Mouse (Mus musculus) right cerebral cortex, adult 2 months (tissue): ENCODE measurements around the gene Ccser2.
"Not testable (repeated sequence)": the region's sequence is repeated elsewhere in the genome, so short reads cannot be mapped to it uniquely, and the experiment has no call there.

Experiments used
- DNase-seq, 2 experiments: peaks; one replicate each; pipeline ENCODE4 v3.0.0; 2021 to 2022; ENCODE audit warnings: low spot score in 2 of 2

Ccser2 gene

DNA sequence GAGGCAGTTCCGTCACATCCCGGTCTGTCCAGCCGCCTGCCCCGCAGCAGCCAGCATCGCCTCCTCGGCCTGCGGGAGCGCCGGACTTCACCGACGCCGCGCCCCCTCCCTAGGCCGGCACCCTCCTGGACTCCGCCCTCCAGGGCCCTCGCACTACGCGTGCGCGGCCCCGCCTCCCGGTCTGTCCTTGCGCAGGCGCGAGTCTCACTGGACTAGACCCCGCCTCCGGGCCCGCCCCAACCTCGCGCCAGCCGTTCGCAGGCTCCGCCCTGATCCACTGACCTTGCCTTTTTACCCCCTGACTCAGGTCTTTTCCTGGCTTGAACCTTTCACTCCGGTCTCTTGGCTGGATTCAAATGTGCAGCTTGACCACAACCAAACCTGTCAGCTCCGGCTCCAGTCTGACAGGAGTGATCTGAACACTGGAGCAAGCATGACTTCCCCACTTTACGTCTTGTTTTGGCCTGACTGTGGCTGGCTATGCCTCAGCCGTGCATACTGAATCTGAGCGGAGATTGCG lies at the start of gene Ccser2:
Gene Ccser2, minus strand, starts transcription at position 150 of the 520 bp plus-strand sequence.
- peak; percentile 96 to 97 for DNase-seq

DNA sequence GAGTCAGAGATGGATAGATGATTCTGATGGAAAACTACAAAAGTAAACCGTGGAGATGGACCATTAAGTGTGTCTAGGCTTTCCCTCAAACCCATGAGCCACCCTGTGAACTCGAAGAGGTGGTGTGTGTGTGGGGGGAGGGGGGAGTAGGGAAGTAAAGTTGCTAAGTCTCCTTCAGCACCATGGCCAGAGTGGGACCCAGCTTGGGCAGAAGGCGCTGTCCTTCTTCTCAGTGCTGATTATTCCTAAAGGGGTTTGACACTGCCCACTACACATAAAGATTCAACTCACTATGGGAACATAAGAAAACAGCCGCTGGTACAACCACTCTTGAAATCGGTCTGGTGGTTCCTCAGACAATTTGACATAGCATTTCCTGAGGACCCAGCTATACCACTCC lies 47.3 kb upstream of the Ccser2 start:
- no peak for DNase-seq

DNA sequence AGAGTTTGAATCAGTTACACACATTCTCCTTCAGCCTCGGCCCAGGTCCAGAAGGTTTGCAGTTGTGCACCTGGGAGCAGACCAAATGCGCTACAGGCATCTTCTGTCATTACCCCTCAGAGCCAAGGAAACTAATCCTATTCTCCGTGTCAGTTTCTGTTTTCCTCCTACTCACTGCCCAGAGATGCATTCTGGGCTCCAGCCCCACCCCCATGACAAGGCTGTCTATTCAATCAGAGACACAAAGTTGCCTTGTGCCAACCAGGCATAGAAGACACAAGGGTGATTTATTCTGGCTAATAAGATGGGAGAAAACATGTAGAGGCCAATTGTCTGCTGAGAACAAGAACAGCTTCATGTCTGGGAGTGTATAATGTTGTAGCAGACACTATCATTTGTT lies 45.1 kb upstream of the Ccser2 start:
- DNase-seq, result peak in 1 of 2 experiments; percentile 10

DNA sequence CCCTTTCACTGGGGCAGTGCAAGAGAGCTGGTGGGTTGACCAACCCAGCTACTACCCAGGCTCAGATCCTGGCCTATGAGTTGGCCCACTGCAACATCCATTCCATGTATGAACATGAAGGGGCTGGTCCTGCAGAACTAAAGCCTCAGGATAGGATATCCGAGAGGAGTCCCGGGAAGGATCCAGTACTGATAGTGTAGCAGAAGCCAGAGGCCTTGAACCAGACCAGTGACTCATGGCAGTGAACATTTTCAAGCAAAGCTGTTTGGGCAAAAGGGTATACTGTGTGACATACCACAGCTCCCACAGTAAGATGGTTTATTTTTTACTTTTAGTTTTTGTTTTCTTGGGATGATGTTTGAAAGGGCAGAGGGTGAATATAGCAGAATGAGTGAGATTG lies 41.1 kb upstream of the Ccser2 start:
- no peak for DNase-seq

DNA sequence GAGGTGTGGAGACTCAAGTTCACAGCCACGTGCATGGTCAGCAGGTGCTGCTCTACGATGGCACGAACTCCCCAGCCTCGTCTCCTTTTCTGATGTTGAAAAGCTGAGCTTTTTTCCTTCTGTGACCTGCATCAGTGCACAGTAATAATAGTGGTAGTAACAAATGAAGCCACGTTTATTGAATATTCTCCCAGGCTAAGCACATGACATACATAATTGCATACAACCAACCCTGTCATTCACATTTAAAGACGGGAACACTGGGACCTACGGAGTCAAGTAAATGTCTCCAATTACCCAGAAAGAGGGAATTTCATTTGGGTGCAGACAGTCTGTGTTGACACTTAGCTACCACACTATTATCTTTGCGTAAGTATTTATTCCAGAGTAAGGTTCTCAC lies 37.9 kb upstream of the Ccser2 start:
- DNase-seq, result no peak

DNA sequence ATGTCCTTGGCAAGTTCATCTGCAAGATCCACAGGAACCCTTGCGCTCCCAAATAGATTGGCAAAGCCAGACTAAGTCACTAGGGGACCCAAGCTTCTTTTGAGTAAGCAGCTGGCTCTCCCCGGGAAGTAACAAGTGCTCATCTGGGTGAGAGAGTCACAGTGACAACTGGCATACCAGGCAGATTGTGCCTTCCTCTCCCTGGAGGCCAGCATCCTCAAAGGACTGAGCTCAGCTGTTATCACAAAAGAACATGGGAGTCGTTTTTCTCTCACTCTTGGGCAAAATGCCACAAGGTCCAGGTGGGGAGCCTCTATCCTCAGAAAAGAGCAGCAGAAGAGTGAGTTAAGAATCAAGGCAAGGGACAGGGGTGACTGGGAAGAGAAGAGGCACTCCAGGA lies 37.3 kb upstream of the Ccser2 start:
- no peak for DNase-seq

DNA sequence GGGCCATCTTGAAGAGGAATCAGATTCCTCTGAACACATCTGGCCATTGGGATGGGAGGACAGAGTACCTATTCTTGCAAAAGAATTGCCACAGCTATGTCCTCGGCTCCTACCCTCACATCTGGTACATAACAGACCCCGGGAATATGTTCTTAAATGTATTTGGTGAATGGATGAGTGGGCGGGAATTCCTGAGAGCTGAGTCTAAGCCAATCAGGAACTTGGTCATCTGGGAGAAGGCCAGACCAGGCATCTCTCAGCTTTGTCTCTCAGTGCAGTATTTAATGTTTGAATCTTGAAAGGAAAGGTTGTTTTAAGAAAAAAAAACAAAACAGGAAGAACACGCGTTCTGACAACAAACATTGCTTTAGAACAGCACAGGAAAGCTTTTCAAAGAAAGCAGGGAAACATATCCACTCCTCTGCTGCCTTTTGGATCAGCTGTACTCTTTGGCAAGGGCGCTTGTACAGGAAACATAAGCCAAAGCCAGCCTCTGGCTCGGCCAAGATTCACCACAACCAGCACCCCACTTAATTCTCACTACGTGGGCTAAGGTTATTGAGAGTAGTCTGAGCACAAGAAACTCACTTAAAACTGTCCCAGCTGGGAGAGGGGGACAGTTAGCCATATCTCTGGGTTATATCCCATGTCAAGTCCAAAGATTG lies 35.0 kb upstream of the Ccser2 start:
- no peak for DNase-seq

DNA sequence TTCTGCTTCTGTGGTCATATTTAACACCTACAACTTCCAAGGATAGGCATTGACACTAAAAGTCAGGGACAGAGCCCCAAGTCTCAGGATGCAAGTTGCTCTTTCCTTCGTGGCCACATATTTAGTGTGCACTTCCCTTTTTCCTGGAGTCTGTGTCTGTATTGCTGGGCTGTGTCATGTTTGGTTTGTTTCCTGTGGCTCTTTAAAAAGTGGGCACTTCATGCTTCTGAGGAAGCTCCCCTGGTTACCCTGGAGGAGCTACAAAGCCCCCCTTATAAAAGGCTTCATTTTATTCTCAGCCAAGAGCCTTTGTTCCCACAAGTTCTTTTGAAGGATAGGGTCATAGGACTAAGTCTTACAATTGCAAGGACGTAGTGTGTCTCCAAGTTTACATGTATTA lies 34.3 kb upstream of the Ccser2 start:
- DNase-seq, result no peak

DNA sequence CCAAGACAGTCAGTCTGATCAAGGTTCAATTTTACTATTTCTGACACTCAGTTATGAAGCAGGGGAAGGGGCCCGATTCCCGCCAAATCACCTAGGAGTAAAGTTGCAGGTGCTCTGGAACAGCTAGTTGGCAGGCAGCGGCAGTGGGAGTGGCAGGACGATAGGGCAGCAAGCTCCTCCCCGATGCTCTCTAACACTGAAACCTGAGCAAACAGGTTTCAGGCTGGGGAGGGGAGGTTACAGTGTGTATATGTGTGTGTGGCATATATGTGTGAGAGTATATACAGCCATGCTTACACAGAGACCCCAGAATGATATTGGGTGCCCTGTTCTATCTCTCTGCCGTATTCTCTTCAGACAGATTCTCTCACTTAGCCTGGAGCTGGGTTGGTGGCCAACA lies 32.2 kb upstream of the Ccser2 start:
- DNase-seq, result not testable (repeated sequence)

DNA sequence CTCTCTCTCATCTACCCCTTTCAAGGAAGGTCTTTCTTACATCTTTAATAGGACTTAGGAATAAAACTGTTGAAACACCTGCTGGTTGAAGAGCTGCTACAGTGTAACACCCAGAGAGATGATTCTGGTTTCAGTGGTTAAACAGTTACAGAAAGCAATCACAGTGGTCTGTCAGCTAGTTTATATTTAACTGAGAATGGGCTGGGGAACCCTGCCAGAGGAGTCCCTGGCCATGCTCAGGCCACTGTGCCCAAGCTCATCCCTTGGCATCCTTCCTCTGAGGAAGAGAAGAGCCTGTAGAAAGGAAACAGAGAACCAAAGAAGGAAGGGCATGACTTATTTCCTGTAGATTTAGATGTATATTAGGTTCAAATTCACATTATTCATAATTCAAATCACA lies 21.2 kb upstream of the Ccser2 start:
- no peak for DNase-seq

DNA sequence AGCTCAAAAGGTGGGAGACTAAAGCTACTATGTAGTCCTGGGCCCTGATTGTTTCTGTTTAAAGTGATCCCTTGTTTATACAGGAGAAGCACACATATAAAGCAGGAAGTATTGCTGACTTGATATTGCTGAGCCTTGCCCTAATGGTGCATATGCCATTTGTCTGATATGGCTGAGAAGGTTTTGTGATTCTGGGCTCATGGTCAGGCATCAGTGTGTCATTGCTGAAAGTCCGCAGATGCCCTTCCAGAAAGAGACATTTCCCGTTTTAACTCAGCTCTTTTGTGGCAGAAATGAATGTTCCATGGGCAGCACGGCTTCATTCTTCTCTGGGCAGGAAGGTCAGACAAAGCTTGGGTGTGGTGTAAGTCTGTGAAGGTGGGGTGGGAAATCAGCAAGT lies 17.1 kb upstream of the Ccser2 start:
- no peak for DNase-seq

DNA sequence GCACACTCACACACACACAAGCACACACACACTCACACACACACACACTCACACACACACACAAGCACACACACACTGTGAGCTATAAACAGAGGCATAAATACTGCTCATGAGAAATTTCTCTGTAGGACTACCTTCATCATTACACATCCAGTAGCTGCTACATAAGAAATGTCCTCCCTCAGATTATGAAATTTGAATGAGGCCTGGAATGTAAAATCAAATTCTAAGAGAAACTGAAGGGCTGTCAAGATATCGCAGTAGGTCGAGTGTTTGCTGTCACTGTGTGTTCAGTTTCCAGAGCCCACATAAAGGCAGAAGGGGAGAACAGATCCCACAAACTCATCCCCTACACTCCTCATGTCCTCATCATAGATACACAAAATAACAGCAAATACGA lies 6.4 kb upstream of the Ccser2 start:
- no peak for DNase-seq

DNA sequence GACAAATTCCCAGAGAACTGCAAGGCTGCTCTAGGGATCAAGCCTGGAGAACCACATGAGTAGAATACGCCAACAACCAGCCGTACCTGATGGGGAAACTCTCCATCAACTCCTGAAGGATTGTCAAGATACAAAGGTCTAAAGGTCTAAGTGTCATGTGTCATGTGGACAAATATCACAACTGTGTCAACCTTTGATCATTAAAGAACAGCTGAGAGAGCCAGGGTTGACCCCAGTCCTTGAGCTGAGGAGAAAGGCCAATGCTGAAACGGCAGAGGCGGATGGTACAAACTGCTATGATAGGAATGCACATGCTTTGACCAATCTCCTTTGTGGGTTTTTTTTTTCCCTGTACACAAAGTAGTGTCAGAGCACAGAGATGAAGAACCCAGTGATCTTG lies 2.6 kb upstream of the Ccser2 start:
- DNase-seq, result no peak

DNA sequence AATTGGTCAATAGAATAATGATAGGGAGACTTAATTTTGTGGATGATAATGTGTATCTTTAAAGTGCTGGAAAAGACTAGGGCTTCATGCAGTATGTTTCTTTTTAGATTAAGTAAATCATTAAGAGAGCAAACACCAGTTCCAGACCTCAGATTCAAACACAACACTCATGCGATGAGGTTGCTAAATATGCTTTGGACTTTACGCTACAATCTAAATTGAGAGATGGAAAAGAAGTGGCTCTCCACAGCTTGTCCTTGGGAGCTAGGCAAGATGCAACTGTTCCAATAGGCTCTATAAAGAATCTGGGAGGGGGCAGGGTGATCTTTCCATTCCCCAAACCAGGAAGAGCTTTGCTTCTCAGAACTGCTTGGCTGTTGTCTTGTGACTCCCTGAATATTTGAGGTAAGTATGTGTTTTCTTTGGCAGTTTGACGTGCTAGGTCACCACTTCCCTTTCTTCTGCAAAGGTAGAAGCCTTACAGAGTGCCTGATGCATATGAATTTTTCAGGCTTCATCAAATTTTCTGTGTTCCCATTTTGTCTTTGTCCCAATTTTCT lies 1.4 kb upstream of the Ccser2 start:
- DNase-seq, result no peak

DNA sequence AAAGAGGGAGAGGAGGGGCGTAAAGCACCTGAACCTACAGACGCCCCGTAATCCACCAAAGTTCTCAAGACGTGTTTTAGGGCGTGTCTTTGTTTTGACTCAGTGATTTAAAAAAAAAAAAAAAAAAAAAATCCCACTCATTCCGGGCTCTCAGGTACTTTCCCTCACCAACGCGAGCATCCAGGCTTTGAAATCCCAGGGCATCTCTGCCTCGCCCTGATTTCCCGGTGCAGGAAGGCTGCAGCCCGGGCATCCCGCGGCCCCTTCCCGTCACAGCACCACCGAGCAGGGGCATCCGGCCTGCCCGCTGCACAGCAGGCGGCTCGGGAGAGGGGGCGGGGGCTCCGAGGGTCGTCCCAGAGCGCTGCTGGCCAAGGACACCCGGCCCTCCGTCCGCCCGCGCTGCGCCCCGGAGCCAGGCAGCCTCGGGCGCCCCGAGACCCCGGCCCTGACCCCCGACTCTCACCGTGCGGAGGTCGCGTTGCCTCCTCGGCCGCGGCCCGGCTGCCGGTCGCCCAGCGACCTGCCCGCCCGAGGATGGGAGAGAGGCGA lies 425 bp downstream of the Ccser2 start:
- DNase-seq, result peak in 1 of 2 experiments; percentile 13

DNA sequence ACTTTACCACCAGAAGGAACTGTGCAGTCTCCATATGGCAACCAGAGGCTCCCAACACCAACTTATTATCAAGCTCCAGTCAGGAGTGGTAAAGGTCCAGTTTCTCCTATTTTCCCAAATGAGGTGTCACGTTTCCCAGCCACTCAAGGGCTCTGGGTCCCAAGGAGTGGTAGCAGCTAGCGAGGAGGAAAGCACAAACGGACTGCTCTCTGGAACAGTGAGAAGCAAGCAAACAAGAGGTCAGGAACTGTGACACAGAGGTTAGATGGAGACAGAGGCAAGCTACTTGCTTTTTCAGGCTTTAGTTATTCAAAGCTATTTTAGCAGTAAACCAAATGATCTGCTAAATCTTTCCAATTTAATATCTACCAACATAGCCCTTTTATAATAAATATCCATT lies 3.2 kb downstream of the Ccser2 start:
- DNase-seq, result no peak

DNA sequence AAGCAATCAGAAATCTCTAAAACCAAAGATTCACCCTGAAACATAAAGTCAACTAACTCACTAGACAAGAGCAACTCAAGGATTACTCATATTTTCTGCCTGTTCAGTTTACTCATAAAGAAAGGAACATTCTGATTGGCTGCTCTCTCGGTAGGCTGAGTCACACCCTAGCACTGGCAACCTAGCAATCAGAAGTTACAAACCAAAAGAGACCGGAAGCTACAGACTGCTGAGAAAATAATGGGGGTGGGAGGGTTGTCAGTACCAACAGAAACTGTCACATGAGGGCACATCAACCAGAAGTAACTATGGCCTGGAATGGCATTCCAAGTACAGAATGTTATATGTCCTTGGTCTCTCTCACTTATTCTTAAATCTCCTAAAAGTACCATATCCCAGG lies 6.1 kb downstream of the Ccser2 start:
- no peak for DNase-seq

DNA sequence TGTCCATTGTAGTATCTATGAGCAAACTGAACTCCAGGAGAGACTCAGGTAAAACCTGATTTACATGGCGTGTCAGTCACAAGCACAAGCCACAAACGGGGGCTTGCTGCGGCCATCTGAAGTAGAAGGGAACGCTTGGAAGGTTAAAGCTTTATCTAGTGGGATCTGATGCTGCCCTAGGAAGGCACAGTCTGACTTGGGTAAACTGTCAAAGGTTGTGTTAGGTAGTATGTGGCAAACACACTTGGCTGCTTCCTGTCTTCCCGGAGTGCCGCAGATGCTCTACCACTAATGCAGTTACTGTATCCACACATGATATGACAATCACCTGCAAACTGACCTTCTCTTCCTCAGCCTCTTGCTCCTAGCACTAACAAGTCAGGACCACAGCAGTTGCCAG lies 10.9 kb downstream of the Ccser2 start:
- DNase-seq, result no peak

DNA sequence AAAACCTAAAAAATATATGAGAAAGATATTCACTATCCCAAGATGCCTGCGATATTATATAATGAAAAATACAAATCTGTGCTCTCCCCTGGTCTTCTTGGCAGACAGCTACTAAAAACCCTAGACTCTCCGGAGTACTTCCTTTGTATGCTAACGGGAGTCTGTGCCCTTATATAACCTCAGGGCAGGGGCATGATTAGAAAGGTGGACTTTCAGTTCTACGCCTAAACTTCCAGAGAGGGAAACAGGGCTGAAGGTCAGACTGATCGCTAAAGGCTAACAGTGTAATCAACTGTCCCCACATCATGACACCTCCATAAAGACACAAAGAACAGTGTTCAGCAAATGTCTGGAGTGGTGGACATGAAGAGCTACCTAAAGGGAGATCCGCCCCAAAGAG lies 11.3 kb downstream of the Ccser2 start:
- no peak for DNase-seq

DNA sequence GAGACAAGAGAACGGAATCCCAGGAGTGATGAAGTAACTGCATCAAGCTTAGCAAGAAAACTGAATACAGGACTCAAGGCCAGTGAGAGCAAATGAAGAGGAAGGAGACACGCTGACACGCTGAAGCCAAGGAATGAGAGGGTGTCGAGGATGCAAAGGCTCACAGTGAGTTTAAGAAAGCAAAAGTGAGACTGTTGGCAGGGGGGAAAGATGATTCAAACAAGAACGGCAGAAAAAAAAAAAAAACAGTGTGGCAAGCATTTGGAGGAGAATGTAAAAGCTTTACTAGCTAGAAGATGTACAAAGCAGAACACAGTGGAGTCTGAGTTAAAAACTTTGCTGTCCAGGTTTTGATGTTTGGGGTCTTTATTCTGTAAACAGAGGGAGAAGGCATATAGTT lies 11.9 kb downstream of the Ccser2 start:
- no peak for DNase-seq

DNA sequence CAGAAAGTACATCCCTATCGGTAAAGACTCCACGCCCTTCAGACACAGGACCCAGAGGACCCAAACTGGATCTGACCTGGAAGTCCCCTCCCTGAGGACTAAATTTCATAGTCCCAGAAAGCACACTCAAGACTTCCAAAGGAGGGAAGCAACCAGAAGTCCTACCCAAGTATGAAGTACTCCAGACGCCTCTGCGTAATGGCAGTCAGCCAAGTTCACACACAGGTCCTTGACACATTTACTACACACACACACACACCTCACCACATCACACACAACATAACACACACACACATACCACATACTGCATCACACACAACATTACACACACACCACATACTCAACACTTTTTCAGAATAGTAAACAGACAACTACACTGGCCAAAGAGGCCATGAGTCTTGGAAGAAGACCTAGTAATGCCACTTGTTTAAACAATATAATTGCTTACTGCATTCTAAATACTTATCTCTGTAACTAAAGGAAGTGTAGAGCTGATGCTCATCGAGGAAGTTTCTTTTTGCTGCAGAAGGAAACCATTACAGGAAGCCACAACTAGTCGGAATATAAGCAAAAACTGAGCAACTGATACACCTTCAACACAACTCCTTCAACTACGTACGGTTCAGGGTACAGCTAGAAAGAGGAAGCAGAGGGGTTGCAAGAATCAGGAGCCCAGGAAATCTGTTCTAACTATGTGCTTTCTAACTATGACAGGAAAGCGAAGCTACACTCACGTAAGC lies 15.7 kb downstream of the Ccser2 start:
- no peak for DNase-seq

DNA sequence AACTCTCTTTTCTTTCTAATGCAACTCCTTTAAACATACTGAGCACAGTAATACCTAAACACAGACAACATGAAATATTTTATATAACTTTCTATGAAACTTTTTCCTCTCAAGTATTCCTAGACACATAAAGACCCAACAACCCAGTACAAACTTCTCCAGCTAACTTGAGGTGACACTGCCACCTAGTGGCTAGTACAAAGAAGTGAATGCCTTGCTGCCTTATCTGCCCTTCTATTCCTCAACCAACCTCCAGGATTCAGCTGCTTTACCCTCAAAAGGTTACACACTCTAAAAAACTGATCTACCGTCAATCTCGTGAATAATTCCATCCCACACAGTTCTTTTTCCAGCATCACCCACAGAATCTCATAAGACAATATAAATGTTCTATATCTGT lies 16.4 kb downstream of the Ccser2 start:
- DNase-seq, result peak in 1 of 2 experiments; percentile 35

DNA sequence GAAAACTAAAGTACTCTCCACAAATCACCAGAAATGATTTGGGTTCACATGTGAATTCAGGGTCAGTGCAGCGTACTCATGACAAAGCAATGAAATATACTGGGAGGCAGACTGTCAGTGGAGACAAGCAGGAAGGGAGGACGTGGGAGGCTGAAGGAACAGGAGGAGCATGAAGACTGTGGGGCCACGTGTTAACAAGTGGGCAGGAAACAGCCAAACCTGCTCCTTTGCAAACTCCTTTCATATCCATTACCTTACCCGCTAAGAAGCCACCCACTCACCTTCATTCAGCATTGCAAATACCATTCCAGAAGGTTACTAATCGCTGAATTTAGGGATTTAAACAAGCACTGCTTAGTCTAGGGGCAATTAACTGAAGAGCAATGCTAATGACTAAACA lies 25.9 kb downstream of the Ccser2 start:
- DNase-seq, result peak; percentile 50 to 60
